Mouse (Mus musculus) G1E (cell line): ENCODE measurements around the gene Fcgr1.
"Not testable (repeated sequence)": the region's sequence is repeated elsewhere in the genome, so short reads cannot be mapped to it uniquely, and the experiment has no call there.

ENCODE experiments used
- CTCF ChIP-seq: IDR thresholded peaks from 2 replicates; pipeline ENCODE4 v1.5.1; 2012; ENCODE audit warnings: low read depth, low read length, inconsistent platforms, mixed read lengths
- GATA1 ChIP-seq: IDR thresholded peaks from 2 replicates; pipeline ENCODE4 v1.6.1; 2012; ENCODE audit warnings: borderline replicate concordance, low read length, inconsistent platforms, mixed read lengths
- TAL1 ChIP-seq: conservative IDR thresholded peaks from 2 replicates; pipeline ENCODE4 v1.6.1; 2012; ENCODE audit warnings: low read depth, low read length, inconsistent platforms, mixed read lengths

GRCm38 (mm10) chr3:96320003-96320402 lies 26.2 kb upstream of the Fcgr1 start:
- TF ChIP-seq CTCF, TAL1, GATA1: not testable (repeated sequence)
